Mouse (Mus musculus) embryonic fibroblast, embryonic 13.5 days (primary cell): Measurements from ENCODE around the gene Lrrc28.

Experiments
- CTCF ChIP-seq: IDR thresholded peaks from 2 replicates; pipeline ENCODE4 v1.5.1; 2011; ENCODE audit warnings: mild to moderate bottlenecking, control low read depth, low read length, moderate library complexity, borderline replicate concordance; ENCODE audit not compliant: insufficient read depth
- POLR2A ChIP-seq: IDR thresholded peaks from 2 replicates; pipeline ENCODE4 v1.6.1; 2011; ENCODE audit warnings: low read depth, mild to moderate bottlenecking, control low read depth, low read length, moderate library complexity

- TF ChIP-seq CTCF (no peak), POLR2A (no peak)
Observed at GRCm38 (mm10) chr7:67686545-67686944, 41.5 kb upstream of the Lrrc28 start.
